Comparison of ENCODE assay signal across 8 mouse cellular contexts in genomic region chr12:69296511-69297410, GRCm38 (mm10). TPM values are rescaled to one million over a fixed set of nuclear protein-coding genes. Genes with fewer than 3 reads are reported as not detected.
DNase-seq lines count a peak whose midpoint lies in the region; ATAC-seq lines count a peak whose summit lies in the region.

TSS of gene Klhdc2 (plus strand) at chr12:69296681.

- peaks cover 18% of the 10 kb centered on the region for H3K36me3 ChIP-seq in megakaryocyte, embryonic 14.5 days (replicated peaks; ENCODE audit: low read length)

- no peaks in the 10 kb centered on the region for H3K9me3 ChIP-seq in megakaryocyte, embryonic 14.5 days

- peak; percentile 72 for ATAC-seq in common myeloid progenitor, adult 5-6 weeks (replicated peaks; ENCODE audit: low read depth, poor library complexity, severe bottlenecking)

- peak; percentile 89 for DNase-seq in ZHBTc4 (ENCODE audit: low read depth, low spot score)
- DNase-seq in gastrocnemius, adult 8-10 months (ENCODE audit: low spot score in 2 of 2), result peak; percentile 75 to 86
- DNase-seq in hindlimb bud, embryonic 11.5 days (ENCODE audit: extremely low spot score, low read depth, low spot score), result peak; percentile 39
- peak; percentile 76 to 93 for DNase-seq in left cerebral cortex, adult 8-10 months (ENCODE audit: low spot score in 2 of 2)
- DNase-seq in right cerebral cortex, postnatal 10 days (ENCODE audit: low spot score in 2 of 2), result peak; percentile 94 to 95
- peak; percentile 76 for DNase-seq in urinary bladder, postnatal 25 days (ENCODE audit: low spot score)

- peaks cover 43% of the 10 kb centered on the region for H3K4me1 ChIP-seq in megakaryocyte, embryonic 14.5 days

- no peaks in the 10 kb centered on the region for H3K27me3 ChIP-seq in megakaryocyte, embryonic 14.5 days (replicated peaks)

- peak within 1 kb of the TSS; percentile 96 for H3K4me3 ChIP-seq in megakaryocyte, embryonic 14.5 days (replicated peaks)

RNA-seq across cellular contexts. Expression of gene Klhdc2, which starts in this region (rescaled TPM):
- total RNA-seq in common myeloid progenitor, adult 5-6 weeks (2017), result 65.6 and 79.0 TPM in 2 replicates
- total RNA-seq in gastrocnemius, adult 8-10 months (2022), result 100 to 1,000 TPM; 110 to 144 (median 128) TPM
- 100 to 1,000 TPM; 126 to 141 (median 133) TPM for total RNA-seq in left cerebral cortex, adult 8-10 months (2022)
- polyA plus RNA-seq in megakaryocyte, embryonic 14.5 days (2012; ENCODE audit: insufficient read depth, low replicate concordance), result 7.4 and 26.4 TPM in 2 replicates

Comparison
In these comparisons a context has a peak if more than half of its experiments do, and no peak if none do; other contexts are left out.
1. Peak in every context shown above with its lines: DNase-seq, ATAC-seq and H3K4me3 ChIP-seq.
2. DNase-seq: peak in every context shown above with its lines; median percentile 94 in right cerebral cortex, postnatal 10 days; 89 in ZHBTc4; 84 in left cerebral cortex, adult 8-10 months; 80 in gastrocnemius, adult 8-10 months; 76 in urinary bladder, postnatal 25 days; 39 in hindlimb bud, embryonic 11.5 days.